Mouse (Mus musculus) forebrain, embryonic 13.5 days (tissue): Measurements from ENCODE around the gene Pkn1. TPM values are rescaled to one million over a fixed set of nuclear protein-coding genes. Genes with fewer than 3 reads are reported as not detected.

Experiments used
- ATAC-seq: fragments of 200-750 bp; cut with Nextera tagmentation; 2 replicates; pipeline ENCODE4 v1.8.0; 2017
- H3K27ac ChIP-seq: fragments of 300-500 bp; sonication (generic); 2 replicates; pipeline ENCODE4 v1.5.1; 2015; ENCODE audit warnings: inconsistent platforms, mild to moderate bottlenecking, moderate library complexity
- H3K27me3 ChIP-seq: fragments of 300-500 bp; sonication (generic); 2 replicates; pipeline ENCODE4 v1.6.1; 2015; ENCODE audit warnings: mild to moderate bottlenecking, inconsistent platforms
- H3K36me3 ChIP-seq: fragments of 300-500 bp; sonication (generic); 2 replicates; pipeline ENCODE4 v1.6.1; 2015; ENCODE audit warnings: mild to moderate bottlenecking, inconsistent platforms; ENCODE audit not compliant: poor library complexity, severe bottlenecking
- H3K4me1 ChIP-seq: fragments of 300-500 bp; sonication (generic); 2 replicates; pipeline ENCODE4 v1.6.1; 2015; ENCODE audit warnings: inconsistent platforms
- H3K4me2 ChIP-seq: fragments of 300-500 bp; sonication (generic); 2 replicates; pipeline ENCODE4 v1.6.1; 2015; ENCODE audit warnings: inconsistent platforms, mild to moderate bottlenecking, moderate library complexity
- H3K4me3 ChIP-seq: fragments of 300-500 bp; sonication (generic); 2 replicates; pipeline ENCODE4 v1.5.1; 2015; ENCODE audit warnings: mild to moderate bottlenecking, inconsistent platforms
- H3K9ac ChIP-seq: fragments of 300-500 bp; sonication (generic); 2 replicates; pipeline ENCODE4 v1.6.1; 2015; ENCODE audit warnings: mild to moderate bottlenecking, inconsistent platforms
- H3K9me3 ChIP-seq: fragments of 300-500 bp; sonication (generic); replicated peaks from 2 replicates; pipeline ENCODE4 v1.6.1; 2016; ENCODE audit warnings: inconsistent platforms
- WGBS: fragments of 180-500 bp; shearing (Covaris S2); methylation state at CpG from one replicate; pipeline ENCODE4 v1.1.7; 2015; 5-methylcytosine and 5-hydroxymethylcytosine counted together
- polyA plus RNA-seq: library from polyadenylated mRNA; unstranded; fragments of >200 nt; fragmentation: Nextera tagmentation; extraction: Ambion mirVana; gene quantifications from 2 replicates; pipeline ENCODE4 v1.2.1, GENCODE M21; 2015

Pkn1 gene
- polyA plus RNA-seq, 1 experiment from 2014 or later, result 25.6 TPM

- peaks cover 58% of the 10 kb centered on the region for H3K36me3 ChIP-seq
- H3K27ac ChIP-seq, result no peak overlapping the region
- H3K4me1 ChIP-seq, result peaks cover 22% of the 10 kb centered on the region
- H3K9me3 ChIP-seq, result no peaks in the 10 kb centered on the region
- peak overlapping the region; percentile 40; the same call in 1 of the 2 replicates for H3K4me3 ChIP-seq
- no peak overlapping the region for H3K4me2 ChIP-seq
- 78% methylated on average over 16 of the region's 16 CpGs for WGBS
- H3K27me3 ChIP-seq, result peaks cover 4% of the 10 kb centered on the region; the same call in 1 of the 2 replicates
- ATAC-seq, result no peak
- no peak overlapping the region for H3K9ac ChIP-seq
Observed at GRCm38 (mm10) chr8:83669013-83669412, 30.0 kb downstream of the Pkn1 start.

DNA sequence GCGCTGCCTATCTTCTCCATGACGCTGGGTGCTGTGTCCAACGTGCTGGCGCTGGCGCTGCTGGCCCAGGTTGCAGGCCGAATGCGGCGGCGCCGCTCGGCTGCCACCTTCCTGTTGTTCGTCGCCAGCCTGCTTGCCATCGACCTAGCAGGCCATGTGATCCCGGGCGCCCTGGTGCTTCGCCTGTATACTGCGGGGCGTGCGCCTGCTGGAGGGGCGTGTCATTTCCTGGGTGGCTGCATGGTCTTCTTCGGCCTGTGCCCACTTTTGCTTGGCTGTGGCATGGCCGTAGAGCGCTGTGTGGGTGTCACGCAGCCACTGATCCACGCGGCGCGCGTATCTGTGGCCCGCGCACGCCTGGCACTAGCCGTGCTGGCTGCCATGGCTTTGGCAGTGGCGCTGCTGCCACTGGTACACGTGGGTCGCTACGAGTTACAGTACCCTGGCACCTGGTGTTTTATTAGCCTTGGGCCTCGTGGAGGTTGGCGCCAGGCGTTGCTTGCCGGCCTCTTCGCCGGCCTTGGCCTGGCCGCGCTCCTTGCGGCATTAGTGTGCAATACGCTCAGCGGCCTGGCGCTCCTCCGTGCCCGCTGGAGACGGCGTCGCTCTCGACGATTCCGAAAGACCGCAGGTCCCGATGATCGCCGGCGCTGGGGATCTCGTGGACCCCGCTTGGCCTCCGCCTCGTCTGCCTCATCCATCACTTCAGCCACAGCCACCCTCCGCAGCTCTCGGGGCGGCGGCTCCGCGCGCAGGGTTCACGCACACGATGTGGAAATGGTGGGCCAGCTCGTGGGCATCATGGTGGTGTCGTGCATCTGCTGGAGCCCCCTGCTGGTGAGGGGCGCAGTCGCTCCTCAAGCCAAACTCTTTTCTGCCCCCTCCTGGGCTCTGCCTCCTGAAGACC lies 30.7 kb downstream of the Pkn1 start:
- Histone ChIP-seq H3K4me3 (peak overlapping the region; percentile 40), H3K9ac (peak overlapping the region; percentile 68), H3K4me1 (peaks cover 22% of the 10 kb centered on the region), H3K27me3 (peaks cover 4% of the 10 kb centered on the region; the same call in 1 of the 2 replicates), H3K36me3 (peaks cover 53% of the 10 kb centered on the region), H3K27ac (no peak overlapping the region), H3K4me2 (peak overlapping the region; percentile 72), H3K9me3 (no peaks in the 10 kb centered on the region)
- peak; percentile 69 for ATAC-seq
- WGBS, result 23% methylated on average over 80 of the region's 80 CpGs

- WGBS, result 87% methylated on average over 10 of the region's 10 CpGs
- ATAC-seq, result peak; percentile 6; the same call in 1 of the 2 replicates
- Histone ChIP-seq H3K9me3 (no peaks in the 10 kb centered on the region), H3K36me3 (peaks cover 46% of the 10 kb centered on the region), H3K4me1 (peaks cover 25% of the 10 kb centered on the region), H3K27me3 (peaks cover 4% of the 10 kb centered on the region; the same call in 1 of the 2 replicates), H3K4me2 (peak overlapping the region; percentile 72), H3K27ac (no peak overlapping the region), H3K4me3 (no peak overlapping the region), H3K9ac (peak overlapping the region; percentile 68; the same call in 1 of the 2 replicates)
Observed at GRCm38 (mm10) chr8:83667526-83667925, 31.5 kb downstream of the Pkn1 start.

DNA sequence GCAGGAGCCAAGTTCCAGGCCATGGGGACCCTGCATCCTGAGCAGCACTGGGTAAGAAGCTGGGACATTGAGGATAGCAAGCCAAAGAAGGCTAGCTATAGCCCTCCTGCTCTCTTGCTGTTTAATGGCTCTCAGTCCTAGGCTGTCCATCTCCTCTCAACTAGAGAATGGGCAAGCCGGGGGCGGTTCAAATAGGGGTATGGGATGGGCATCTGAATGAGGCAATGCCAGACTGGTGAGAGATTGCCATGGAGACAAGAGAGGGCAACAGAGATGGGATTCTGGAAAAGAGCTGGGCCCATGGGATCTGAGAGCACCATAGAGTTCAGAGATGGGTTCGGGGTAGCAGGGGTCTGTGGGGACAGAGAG lies 32.1 kb downstream of the Pkn1 start:
- H3K36me3 ChIP-seq, result peaks cover 39% of the 10 kb centered on the region
- H3K4me3 ChIP-seq, result no peak overlapping the region
- no peak overlapping the region for H3K4me2 ChIP-seq
- H3K9me3 ChIP-seq, result no peaks in the 10 kb centered on the region
- H3K27ac ChIP-seq, result no peak overlapping the region
- no peak for ATAC-seq
- peaks cover 4% of the 10 kb centered on the region; the same call in 1 of the 2 replicates for H3K27me3 ChIP-seq
- peaks cover 31% of the 10 kb centered on the region for H3K4me1 ChIP-seq
- peak overlapping the region; percentile 21; the same call in 1 of the 2 replicates for H3K9ac ChIP-seq
- WGBS, result 88% methylated on average over 3 of the region's 3 CpGs

DNA sequence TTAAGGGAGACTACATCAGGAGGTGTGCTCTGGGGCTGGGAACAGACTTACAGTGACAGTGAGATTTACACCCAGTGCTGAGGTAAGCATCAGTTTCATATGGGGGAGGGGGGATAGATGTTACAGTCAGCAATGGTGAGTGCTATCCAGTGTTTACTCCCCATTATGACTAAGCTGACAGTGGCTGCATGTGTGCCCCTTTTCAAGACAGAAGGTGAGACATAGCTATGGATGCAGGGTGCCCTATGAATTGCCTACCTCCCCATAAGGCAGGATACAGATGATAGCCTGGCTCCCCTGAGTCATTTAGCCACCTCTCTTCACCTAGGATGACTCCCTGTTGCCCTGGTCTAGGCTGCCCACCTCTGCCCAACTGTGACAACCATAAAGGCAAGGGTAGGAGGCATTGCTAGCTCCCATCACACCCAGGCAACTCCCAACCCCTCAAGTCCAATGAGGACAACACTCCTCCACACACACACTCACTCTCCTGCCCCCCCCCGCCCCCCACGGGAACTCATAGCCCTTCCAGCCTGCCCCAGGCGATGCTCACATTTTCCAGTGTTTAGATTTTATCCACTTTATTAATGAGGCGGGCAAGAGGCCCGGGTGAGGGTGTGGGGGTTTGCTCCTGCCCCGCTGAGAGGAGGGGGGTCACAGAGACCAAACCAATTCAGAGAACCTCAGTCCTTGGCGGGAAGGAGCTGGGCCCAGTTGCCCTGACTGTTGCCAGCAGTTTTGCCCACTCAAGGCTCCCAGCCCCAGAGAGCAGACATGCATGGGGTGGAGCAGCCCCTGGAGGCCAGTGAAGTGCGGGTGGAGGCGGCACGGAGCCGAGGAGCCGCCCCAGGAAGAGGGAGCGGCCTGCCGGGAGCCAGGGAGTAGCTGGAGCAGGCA lies 32.8 kb downstream of the Pkn1 start, which contains the start of gene Ptger1:
Gene Ptger1 (plus strand): TSS at position 710 of the 897 bp plus-strand sequence.
- Histone ChIP-seq H3K27me3 (peaks cover 4% of the 10 kb centered on the region; the same call in 1 of the 2 replicates), H3K4me3 (no peak within 1 kb of the TSS), H3K9me3 (no peaks in the 10 kb centered on the region), H3K4me2 (no peak within 1 kb of the TSS), H3K9ac (peak within 1 kb of the TSS; percentile 21; the same call in 1 of the 2 replicates), H3K36me3 (peaks cover 33% of the 10 kb centered on the region), H3K4me1 (peaks cover 38% of the 10 kb centered on the region), H3K27ac (no peak within 1 kb of the TSS)
- WGBS, result 37% methylated on average over 14 of the region's 14 CpGs
- ATAC-seq, result no peak

- H3K27ac ChIP-seq, result no peak overlapping the region
- ATAC-seq, result no peak
- peaks cover 4% of the 10 kb centered on the region; the same call in 1 of the 2 replicates for H3K27me3 ChIP-seq
- no peaks in the 10 kb centered on the region for H3K9me3 ChIP-seq
- WGBS, result 41% methylated on average over 2 of the region's 2 CpGs
- peaks cover 49% of the 10 kb centered on the region for H3K4me1 ChIP-seq
- H3K9ac ChIP-seq, result peak overlapping the region; percentile 13; the same call in 1 of the 2 replicates
- H3K4me2 ChIP-seq, result no peak overlapping the region
- H3K36me3 ChIP-seq, result peaks cover 21% of the 10 kb centered on the region
- no peak overlapping the region for H3K4me3 ChIP-seq
Observed at GRCm38 (mm10) chr8:83664931-83665625, 33.9 kb downstream of the Pkn1 start.

DNA sequence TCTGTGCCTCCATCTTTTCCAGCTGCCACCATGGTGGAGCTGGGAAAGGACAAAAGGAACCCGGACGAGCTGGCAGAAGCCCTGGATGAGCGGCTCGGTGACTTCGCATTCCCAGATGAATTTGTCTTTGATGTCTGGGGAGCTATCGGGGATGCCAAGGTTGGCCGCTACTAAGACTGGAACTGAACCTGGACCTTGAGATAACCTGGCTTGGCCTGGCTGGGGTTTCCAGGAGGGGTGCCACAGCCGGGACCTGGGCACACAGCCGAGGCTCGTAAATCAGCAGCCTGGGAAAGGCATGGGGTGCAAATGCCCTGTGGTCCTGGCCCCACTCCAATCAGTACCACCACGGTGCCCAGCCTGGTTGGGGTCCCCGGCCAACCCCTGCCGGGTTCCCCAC lies 34.9 kb downstream of the Pkn1 start:
- H3K4me2 ChIP-seq, result no peak overlapping the region
- no peak overlapping the region for H3K27ac ChIP-seq
- no peaks in the 10 kb centered on the region for H3K9me3 ChIP-seq
- no peak overlapping the region for H3K9ac ChIP-seq
- H3K36me3 ChIP-seq, result peaks cover 11% of the 10 kb centered on the region
- H3K4me3 ChIP-seq, result no peak overlapping the region
- H3K27me3 ChIP-seq, result peaks cover 4% of the 10 kb centered on the region; the same call in 1 of the 2 replicates
- WGBS, result 91% methylated on average over 13 of the region's 13 CpGs
- peaks cover 53% of the 10 kb centered on the region for H3K4me1 ChIP-seq
- no peak for ATAC-seq

DNA sequence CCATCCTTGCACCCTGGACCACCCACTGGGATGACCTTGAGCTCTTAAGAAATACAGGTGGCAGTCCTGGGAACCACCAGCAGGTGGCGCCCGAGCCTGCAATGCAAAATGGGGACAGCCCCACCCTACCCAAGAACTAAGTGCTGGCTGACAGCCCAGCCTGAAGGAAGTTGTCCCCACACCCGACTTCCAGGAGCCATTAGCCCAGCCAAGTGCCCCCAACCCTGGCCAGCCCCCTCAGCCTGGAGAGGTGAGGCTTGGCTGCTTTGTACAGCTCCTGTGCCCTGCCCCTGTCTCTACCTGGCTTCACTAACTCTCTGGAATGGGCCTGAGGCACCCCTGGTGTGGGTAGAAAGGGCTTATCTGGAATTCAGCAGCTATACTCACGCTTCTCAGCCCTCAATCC lies 36.6 kb downstream of the Pkn1 start:
- H3K9ac ChIP-seq, result no peak overlapping the region
- no peaks in the 10 kb centered on the region for H3K9me3 ChIP-seq
- H3K27ac ChIP-seq, result no peak overlapping the region
- ATAC-seq, result peak; percentile 22; the same call in 1 of the 2 replicates
- 12% methylated on average over 4 of the region's 4 CpGs for WGBS
- H3K4me1 ChIP-seq, result peaks cover 43% of the 10 kb centered on the region
- H3K27me3 ChIP-seq, result 0 out of 2 replicates have a peak, but pooled peaks cover under 1% of the 10 kb centered on the region
- H3K4me3 ChIP-seq, result no peak overlapping the region
- H3K36me3 ChIP-seq, result peaks cover 19% of the 10 kb centered on the region
- no peak overlapping the region for H3K4me2 ChIP-seq

DNA sequence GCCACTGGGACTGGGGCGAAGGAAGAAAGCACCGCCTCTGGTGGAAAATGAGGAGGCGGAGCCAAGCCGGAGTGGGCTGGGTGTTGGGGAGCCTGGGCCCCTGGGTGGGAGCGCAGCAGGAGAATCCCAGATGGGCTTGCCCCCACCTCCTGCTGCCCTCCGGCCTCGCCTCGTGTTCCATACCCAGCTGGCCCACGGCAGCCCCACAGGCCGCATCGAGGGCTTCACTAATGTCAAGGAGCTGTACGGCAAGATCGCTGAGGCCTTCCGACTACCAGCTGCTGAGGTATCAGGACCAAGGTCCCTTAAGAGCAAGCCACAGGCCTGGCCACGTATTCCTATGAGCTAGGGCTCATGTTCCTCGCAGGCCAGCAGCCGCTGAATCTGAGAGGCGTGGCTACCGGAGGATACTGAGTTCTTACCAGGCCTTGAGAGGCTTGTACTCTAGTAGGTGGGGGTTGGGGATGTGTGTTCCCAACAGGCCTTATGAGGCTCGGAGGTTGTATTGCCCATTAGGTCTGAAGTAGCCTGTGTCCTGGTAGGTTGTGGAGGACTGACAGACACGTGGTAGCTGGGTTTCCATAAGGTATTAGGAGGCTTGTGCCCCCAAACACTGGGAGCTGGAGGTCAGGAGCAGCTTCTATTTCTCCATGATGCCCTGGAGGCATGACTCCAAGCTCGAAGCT lies 37.8 kb downstream of the Pkn1 start:
- peak overlapping the region; percentile 42 for H3K27ac ChIP-seq
- peak overlapping the region; percentile 41 for H3K4me2 ChIP-seq
- no peak overlapping the region for H3K4me3 ChIP-seq
- ATAC-seq, result peak; percentile 16; the same call in 1 of the 2 replicates
- no peaks in the 10 kb centered on the region for H3K9me3 ChIP-seq
- WGBS, result 16% methylated on average over 21 of the region's 22 CpGs
- peaks cover 24% of the 10 kb centered on the region for H3K36me3 ChIP-seq
- no peaks in the 10 kb centered on the region for H3K27me3 ChIP-seq
- peaks cover 34% of the 10 kb centered on the region for H3K4me1 ChIP-seq
- peak overlapping the region; percentile 45 for H3K9ac ChIP-seq

- ATAC-seq, result peak; percentile 41
- 11% methylated on average over 8 of the region's 8 CpGs for WGBS
- Histone ChIP-seq H3K9me3 (no peaks in the 10 kb centered on the region), H3K4me2 (peak overlapping the region; percentile 41), H3K36me3 (peaks cover 27% of the 10 kb centered on the region), H3K4me1 (peaks cover 31% of the 10 kb centered on the region), H3K27me3 (no peaks in the 10 kb centered on the region), H3K4me3 (no peak overlapping the region), H3K27ac (peak overlapping the region; percentile 42; the same call in 1 of the 2 replicates), H3K9ac (peak overlapping the region; percentile 45; the same call in 1 of the 2 replicates)
Observed at GRCm38 (mm10) chr8:83660545-83660944, 38.4 kb downstream of the Pkn1 start.
